Mouse (Mus musculus) adrenal gland, adult 8-10 months (tissue): Measurements from ENCODE around the gene Dnajc12. TPM values are rescaled to one million over a fixed set of nuclear protein-coding genes. Genes with fewer than 3 reads are reported as not detected.
A peak's percentile ranks its signal among the peaks of the same experiment; 100 is the strongest.
"Not testable (repeated sequence)": the region's sequence is repeated elsewhere in the genome, so short reads cannot be mapped to it uniquely, and the experiment has no call there.

Source experiments
- DNase-seq: peaks from one replicate; pipeline ENCODE4 v3.0.0; 2022
- total RNA-seq, 4 experiments: library from RNA; stranded (reverse); gene quantifications; 2 replicates each; pipeline ENCODE4 v1.2.4; 2022

Dnajc12 gene
- total RNA-seq, 4 experiments from 2014 or later, result 18.1 to 40.9 (median 28.0) TPM

DNA sequence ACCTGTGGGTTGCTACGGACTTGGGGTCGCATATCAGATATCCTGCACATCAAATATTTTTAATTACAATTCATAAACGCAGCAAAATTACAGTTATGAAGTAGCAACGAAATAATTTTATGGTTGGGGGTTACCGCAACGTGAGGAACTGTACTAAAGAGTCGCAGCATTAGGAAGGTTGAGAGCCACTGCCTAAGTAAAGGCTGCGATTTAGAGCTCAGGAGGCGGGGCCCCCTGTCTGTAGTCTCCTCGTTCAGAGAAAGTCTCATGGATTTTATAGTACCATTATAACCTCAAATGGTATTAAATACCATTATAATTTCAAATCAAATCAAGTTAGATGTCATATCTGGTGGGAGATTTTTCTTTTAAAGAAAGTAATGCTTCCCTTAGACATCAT lies 4.7 kb downstream of the Dnajc12 start:
- no peak for DNase-seq

DNA sequence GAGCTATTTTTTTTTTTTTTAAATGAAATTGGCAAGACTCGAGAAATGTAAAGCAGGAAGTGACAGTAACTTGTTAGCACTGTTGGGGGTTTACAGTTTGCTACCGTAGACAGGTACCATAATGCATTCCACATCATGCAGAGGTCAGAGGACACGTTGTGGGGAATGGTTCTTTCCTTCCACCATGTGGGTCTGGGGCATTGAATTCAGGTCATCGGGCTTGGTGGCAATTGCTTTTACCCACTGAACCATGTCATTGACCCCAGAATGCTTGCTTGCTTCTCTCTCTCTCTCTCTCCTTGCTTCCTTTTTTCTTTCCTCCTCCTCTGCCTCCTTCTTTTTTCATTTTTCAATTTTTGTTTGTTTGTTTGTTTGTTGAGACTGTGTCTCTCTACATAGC lies 6.7 kb downstream of the Dnajc12 start:
- no peak for DNase-seq

- no peak for DNase-seq
Observed at GRCm38 (mm10) chr10:63396963-63397362, 14.7 kb downstream of the Dnajc12 start.

GRCm38 (mm10) chr10:63402731-63403504 lies 20.7 kb downstream of the Dnajc12 start:
- DNase-seq, result no peak

DNA sequence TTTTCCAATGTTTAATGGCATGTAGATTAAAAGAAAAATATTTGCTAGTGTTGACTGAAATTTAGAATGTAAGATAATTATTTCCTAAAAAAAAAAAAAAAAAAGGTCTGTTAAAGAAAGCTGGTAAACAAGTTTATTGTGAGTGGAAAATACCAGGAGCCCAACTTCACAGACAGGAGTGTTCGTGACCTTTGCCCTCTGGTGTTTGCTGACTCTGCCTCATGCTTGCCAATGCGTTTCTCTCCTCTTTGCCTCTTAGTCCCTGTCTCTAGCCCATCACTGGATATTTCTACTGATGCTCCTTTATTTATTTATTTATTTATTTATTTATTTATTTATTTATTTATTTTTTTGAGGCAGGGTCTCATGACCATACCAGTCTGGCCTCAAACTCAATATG lies 21.4 kb downstream of the Dnajc12 start:
- no peak for DNase-seq

DNA sequence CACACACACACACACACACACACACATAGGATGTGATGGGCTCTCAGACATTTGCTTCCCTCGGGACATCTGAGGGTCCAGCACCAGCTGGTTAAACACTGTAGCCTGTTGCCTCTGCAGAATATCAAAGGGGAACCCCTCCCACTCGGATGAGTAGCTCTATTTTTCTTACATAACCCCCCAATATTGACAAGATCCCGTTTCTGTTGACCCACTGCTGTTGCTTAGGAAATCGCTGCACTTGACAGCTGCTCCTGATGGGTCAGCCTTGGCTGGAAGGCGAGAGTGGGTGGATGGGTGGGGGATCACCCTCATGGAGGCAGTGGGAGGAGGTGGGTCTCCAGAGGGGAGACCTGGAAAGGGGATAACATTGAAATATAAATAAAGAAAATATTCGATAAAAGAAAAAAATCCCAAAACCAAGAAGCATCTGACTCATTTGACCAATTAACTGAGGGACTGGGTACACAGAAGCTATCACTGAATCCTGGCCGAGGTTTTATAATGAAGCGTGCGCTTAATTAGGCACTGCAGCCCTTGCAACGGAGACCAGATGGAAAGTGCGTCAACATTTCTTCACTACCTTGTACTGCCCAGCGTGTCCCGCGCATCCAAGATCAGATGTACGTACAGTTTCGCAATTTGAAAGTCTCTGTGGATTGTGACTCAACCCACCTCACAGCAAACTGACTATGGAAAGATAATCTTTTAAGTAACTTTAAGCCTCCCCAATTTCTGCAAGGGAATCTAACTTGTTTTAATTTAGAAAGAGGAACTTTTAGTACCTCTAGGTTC lies 28.1 kb downstream of the Dnajc12 start:
- DNase-seq, result no peak

DNA sequence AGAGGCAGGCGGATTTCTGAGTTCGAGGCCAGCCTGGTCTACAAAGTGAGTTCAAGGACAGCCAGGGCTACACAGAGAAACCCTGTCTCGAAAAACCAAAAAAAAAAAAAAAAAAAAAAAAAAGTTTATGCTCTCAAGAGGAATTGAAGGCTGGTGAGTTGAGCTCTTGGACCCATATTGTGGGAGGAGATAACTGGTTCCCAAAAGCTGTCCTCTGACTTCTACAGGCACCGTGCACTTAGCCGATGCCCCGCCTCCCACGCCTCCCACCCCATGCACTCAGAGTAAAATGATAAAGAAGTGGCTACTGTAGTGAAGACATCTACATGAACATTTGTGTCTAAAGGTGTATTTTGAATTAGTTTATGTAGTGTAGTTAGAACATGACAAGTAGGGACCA lies 29.4 kb downstream of the Dnajc12 start:
- DNase-seq, result not testable (repeated sequence)

GRCm38 (mm10) chr10:63412756-63413155 lies 30.5 kb downstream of the Dnajc12 start:
- DNase-seq, result no peak

GRCm38 (mm10) chr10:63415287-63415686 lies 33.0 kb downstream of the Dnajc12 start:
- no peak for DNase-seq

DNA sequence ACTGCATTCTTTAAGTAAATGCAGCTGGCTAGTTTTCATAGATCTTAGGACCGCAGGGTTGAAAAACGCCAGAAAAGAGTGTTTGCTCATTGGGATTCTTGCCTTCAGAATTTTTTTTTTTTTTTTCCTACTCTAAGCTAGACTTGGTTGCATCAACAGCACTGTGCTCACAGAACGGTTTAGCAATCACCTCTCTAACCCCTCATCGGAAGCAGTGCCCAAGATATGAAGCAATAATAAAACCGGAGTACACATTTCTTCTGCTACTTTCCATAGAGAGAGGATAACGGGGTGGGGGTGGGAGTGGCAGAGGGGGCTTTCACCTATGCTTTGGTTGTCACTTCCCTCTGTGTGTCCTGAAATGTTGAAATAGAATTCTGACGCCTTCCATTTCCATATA lies 33.6 kb downstream of the Dnajc12 start:
- DNase-seq, result no peak

DNA sequence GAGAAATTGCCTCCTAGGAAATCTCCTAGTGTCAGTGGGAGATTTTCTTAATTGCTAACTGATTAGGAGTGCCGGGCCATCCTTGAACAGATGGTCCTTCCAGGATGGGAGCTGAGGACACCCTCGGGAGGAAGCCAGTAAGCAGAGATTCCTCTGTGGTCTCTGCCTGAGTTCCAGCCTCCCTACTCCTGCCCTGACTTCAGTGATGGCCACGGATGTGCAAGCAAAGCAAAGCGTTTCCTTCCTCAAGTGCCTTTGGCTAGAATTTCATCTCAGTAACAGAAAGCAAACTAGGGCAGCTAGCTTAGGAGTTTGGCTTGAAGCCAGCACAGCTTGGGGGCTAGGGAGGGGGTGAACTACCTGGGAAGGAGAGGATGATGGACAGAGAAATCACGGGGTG lies 34.8 kb downstream of the Dnajc12 start:
- no peak for DNase-seq

DNA sequence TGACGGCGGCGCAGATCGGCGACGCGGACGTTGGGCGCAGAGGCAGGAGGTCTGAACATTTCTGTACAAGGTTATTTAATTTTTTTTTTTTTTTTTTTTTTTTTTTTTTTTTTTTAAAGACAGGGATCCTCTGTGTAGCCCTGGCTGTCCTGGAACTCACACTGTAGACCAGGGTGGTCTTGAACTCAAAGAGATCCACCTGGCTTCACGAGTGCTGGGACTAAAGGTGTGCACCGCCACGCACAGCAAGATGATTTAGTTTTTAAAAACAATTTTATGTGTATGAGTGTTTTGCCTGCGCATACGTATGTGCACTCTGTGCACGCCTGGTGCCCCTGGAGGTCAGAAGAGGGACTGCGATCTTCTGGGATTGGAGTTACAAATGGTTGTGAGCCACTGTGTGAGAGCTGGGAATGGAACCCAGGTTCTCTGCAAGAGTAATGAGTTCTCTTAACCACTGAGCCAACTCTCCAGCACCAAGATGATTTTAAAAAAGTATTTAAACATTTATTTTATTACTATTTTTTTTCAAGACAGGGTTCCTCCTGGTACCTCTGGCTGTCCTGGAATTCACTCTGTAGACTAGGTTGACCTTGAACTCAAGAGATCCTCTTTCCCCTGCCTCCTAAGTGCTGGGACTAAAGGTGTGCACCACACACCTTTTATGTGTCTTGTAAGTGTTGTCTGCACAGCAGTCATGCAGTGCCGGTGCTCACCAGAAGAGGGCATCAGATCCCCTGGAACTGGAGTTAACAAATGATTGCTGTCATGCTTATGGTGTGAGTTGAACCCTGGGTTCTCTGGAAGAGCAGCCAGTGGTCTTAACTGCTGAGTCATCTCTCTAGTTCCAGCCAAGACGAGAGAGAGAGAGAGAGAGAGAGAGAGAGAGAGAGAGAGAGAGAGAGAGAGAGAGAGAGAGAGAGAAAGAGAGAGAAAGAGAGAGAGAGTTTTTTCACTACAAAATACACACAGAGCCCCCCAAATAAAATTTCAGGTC lies 39.8 kb downstream of the Dnajc12 start, which contains the start of gene Gm7075:
Gm7075 (minus strand) TSS at position 51 of the 997 bp plus-strand sequence.
- DNase-seq, result no peak

DNA sequence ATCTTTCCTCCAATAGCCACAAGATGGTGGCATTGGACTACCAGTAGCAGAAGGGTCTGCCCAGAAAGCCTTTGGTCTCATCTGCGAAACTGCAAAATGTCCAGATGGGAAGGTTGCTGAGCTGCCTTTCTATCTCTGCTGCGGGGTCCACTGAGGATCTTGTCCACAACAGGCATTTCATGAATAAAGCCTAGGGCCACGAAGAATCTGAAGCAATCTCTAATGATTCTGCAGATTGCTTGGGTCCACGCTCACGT lies 40.4 kb downstream of the Dnajc12 start:
- DNase-seq, result no peak

DNA sequence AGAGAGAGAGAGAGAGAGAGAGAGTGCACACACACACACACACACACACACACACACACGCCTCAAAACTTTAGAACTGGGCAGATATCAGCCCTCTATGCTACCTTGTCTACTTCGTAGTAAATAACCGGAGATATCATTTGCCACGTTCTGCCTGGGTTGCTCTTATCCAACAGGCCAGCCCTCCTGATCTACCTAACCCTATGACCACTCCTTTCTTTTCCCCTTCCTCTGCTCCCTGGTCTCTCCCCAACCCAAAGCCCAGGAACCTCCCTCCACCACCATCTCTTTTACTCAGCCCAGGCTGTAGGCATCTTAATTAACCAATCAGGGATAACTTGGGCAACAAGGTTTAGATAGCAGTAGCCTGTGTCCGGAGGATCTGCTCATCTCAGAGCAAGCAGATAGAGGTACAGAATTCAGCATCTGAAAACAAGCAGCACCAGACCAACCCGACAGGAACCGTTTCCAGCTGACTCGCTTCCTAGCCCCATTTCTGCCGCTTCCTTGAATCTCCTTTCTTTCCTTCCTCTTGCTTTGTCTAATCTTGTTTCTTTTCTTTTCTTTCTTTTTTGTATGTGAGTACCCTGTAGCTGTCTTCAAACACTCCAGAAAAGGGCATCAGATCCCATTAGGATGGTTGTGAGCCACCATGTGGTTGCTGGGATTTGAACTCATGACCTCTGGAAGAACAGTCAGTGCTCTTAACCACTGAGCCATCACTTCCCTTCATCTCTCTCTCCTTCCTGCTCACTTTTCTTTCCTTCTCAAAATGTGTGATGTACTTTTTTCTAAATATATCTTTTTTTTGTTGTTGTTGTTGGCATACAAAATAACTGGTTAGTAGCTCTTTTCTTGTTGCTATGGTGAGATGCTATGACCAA lies 41.6 kb downstream of the Dnajc12 start:
- no peak for DNase-seq

GRCm38 (mm10) chr10:63424475-63424814 lies 42.2 kb downstream of the Dnajc12 start:
- no peak for DNase-seq

DNA sequence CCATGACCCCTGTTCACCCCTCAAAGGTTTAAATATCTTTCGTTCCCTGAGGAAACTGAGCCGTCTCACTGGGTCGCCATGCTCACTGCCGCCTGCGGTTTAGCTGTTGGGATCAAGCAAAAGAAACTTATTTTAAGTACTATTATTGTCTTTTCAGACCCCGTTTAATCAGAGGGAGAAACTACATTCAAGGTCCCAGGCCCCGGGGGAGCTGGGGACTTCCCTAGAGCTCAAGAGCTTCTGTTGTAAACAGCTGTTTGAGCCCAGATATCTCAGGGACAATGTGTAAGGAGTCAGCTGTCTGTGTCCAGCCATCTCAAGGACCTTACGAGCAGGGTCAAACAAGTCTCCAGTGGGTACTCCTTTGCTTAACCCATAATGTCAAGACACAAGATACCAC lies 44.9 kb downstream of the Dnajc12 start:
- DNase-seq, result no peak

DNA sequence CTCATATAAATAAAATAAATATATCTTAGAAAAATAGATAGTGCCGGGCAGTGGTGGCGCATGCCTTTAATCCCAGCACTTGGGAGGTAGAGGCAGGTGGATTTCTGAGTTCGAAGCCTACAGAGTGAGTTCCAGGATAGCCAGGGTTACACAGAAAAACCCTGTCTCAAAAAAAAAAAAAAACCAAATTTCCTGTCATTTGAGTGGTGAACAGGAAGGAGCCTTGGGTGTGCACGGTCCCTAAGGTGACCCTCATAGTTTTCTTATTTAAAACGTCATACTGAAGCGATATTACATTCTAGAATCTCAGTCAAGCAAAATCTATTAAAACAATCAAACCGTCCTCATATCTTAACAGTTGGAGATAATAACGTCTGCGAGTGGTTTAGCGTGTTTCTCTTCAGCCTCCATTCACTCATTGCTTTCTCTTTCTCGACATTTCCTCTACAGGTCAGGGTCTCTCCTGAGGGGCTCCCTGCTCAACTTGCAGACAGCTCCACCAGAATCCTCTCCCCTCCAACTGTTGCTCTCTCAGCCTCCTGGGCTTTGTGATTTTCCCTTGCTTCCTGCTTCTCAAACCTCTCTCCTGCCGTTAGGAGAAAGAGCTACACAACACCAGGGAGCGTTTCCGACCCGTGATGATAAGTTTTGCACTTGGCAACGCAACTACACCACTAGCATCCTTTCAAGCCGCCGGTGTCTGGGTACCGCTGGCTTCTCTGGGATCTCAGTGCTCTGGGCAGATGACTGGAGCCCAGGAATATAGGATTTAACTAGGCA lies 46.2 kb downstream of the Dnajc12 start:
- no peak for DNase-seq

DNA sequence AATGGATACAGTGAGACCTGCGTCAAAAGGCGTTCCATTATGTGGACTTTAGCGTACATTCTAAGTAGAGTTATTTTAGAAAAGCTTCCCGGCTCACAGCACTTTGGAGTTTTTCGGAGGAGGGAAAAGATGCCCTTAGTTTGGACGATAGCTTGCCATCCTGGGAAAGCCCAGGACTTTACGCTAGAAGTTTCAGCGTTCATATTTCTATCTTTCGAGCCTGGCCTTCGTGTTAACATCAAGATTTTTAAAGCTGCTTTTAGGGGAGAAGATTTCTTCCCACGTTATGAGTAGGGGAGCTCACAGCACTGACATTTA lies 46.7 kb downstream of the Dnajc12 start:
- no peak for DNase-seq

DNA sequence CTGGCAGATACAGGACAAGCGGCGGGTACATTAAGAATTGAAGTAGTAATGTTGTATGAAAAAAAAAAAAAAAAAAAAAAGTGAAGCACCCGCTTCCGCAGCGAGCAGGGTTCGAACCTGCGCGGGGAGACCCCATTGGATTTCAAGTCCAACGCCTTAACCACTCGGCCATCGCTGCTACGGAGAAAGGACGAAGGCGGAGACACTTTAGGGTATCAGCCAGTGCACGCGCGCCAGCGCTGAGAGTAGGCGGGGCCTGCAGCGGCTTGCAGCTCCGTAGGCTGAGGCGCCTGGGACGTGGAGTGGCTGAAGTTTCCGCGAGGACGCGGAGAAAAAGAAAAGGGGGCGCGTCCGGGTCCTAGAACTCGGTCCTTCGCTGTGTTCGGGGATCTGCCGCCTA lies 47.1 kb downstream of the Dnajc12 start:
- peak; percentile 98 for DNase-seq

GRCm38 (mm10) chr10:63429785-63430305 lies 47.6 kb downstream of the Dnajc12 start, which contains the start of gene Ctnna3:
Gene Ctnna3 (plus strand): TSS chr10:63430098.
- DNase-seq, result peak; percentile 87

- no peak for DNase-seq
Observed at GRCm38 (mm10) chr10:63431221-63431736, 49.0 kb downstream of the Dnajc12 start.
